Mouse (Mus musculus): ENCODE results near the gene Tm6sf1.

DNA sequence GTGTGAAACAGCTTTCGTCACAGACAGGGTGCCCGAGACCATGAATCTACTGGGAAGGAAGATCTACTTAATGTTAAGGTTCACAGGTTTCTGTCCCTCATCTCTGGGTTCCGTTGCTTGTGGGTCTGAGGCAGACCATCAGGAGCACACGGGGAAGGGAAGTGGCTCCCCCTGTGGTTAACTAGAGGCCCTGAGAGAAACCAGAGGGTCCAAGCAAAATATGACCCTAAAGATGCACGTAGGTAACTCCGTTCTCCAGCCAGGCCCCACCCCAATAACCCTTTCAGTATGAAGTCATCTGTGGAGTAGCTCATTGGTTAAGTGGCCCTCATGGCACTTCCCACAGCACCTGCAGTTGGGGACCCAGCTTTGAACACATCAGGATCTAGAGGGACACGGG is 9.2 kb upstream of the Tm6sf1 start:
- TF ChIP-seq POLR2A (IDR thresholded peaks at IDR 0.05; ENCODE audit: borderline replicate concordance, extremely low read depth, insufficient read depth, insufficient read length, poor library complexity, severe bottlenecking) (no peak), CTCF (IDR thresholded peaks at IDR 0.05; ENCODE audit: borderline replicate concordance, extremely low read depth, insufficient read depth, insufficient read length) (no peak)

All from brain, embryonic 14.5 days (tissue).